Mouse (Mus musculus): ENCODE measurements around the gene Ints3. TPM values are rescaled to one million over a fixed set of nuclear protein-coding genes. Genes with fewer than 3 reads are reported as not detected.
"Not testable (repeated sequence)": the region's sequence is repeated elsewhere in the genome, so short reads cannot be mapped to it uniquely, and the experiment has no call there.

Gene Ints3
- polyA plus RNA-seq, 1 experiment = 44.8 TPM

GRCm38 (mm10) chr3:90372817-90373216, 60.6 kb downstream of the Ints3 start:
- no peak for TF ChIP-seq CTCF (IDR thresholded peaks at IDR 0.05; ENCODE audit: extremely low read depth, insufficient read depth, low read length)
- no peak for TF ChIP-seq POLR2A (IDR thresholded peaks at IDR 0.05; ENCODE audit: extremely low read depth, insufficient read depth, low read length)
- Histone ChIP-seq H3K4me3 (ENCODE audit: insufficient read depth, low read length) (no peak overlapping the region), H3K27ac (ENCODE audit: insufficient read depth, low read length) (no peak overlapping the region), H3K4me1 (ENCODE audit: control insufficient read depth, insufficient read depth, low read length) (0 out of 2 replicates have a peak, but pooled peaks cover 2% of the 10 kb centered on the region)

GRCm38 (mm10) chr3:90371857-90372256, 61.6 kb downstream of the Ints3 start:
- Histone ChIP-seq H3K4me3 (ENCODE audit: insufficient read depth, low read length) (no peak overlapping the region), H3K27ac (ENCODE audit: insufficient read depth, low read length) (no peak overlapping the region), H3K4me1 (ENCODE audit: control insufficient read depth, insufficient read depth, low read length) (0 out of 2 replicates have a peak, but pooled peaks cover 2% of the 10 kb centered on the region)
- no peak for TF ChIP-seq CTCF (IDR thresholded peaks at IDR 0.05; ENCODE audit: extremely low read depth, insufficient read depth, low read length)

- Histone ChIP-seq H3K27ac (ENCODE audit: insufficient read depth, low read length) (no peak overlapping the region), H3K4me3 (ENCODE audit: insufficient read depth, low read length) (no peak overlapping the region), H3K4me1 (ENCODE audit: control insufficient read depth, insufficient read depth, low read length) (0 out of 2 replicates have a peak, but pooled peaks cover 2% of the 10 kb centered on the region)
- TF ChIP-seq CTCF (IDR thresholded peaks at IDR 0.05; ENCODE audit: extremely low read depth, insufficient read depth, low read length) (no peak), POLR2A (IDR thresholded peaks at IDR 0.05; ENCODE audit: extremely low read depth, insufficient read depth, low read length) (no peak)
These were observed 64.4 kb downstream of the Ints3 start for GRCm38 (mm10) chr3:90369041-90369440.

- 0 out of 2 replicates have a peak, but pooled peaks cover 2% of the 10 kb centered on the region for H3K4me1 ChIP-seq (ENCODE audit: control insufficient read depth, insufficient read depth, low read length)
- TF ChIP-seq CTCF (IDR thresholded peaks at IDR 0.05; ENCODE audit: extremely low read depth, insufficient read depth, low read length) = no peak
- TF ChIP-seq POLR2A (IDR thresholded peaks at IDR 0.05; ENCODE audit: extremely low read depth, insufficient read depth, low read length) = no peak
- H3K27ac ChIP-seq (ENCODE audit: insufficient read depth, low read length) = no peak overlapping the region
- no peak overlapping the region for H3K4me3 ChIP-seq (ENCODE audit: insufficient read depth, low read length)
These were observed 66.3 kb downstream of the Ints3 start for GRCm38 (mm10) chr3:90367001-90367632.

GRCm38 (mm10) chr3:90362346-90362745, 71.1 kb downstream of the Ints3 start:
- Histone ChIP-seq H3K27ac (ENCODE audit: insufficient read depth, low read length) (no peak overlapping the region), H3K4me3 (ENCODE audit: insufficient read depth, low read length) (no peak overlapping the region), H3K4me1 (ENCODE audit: control insufficient read depth, insufficient read depth, low read length) (no peaks in the 10 kb centered on the region)
- TF ChIP-seq POLR2A (IDR thresholded peaks at IDR 0.05; ENCODE audit: extremely low read depth, insufficient read depth, low read length) = no peak
- TF ChIP-seq CTCF (IDR thresholded peaks at IDR 0.05; ENCODE audit: extremely low read depth, insufficient read depth, low read length) = no peak

- TF ChIP-seq POLR2A (IDR thresholded peaks at IDR 0.05; ENCODE audit: extremely low read depth, insufficient read depth, low read length) (no peak), CTCF (IDR thresholded peaks at IDR 0.05; ENCODE audit: extremely low read depth, insufficient read depth, low read length) (no peak)
- no peaks in the 10 kb centered on the region for H3K4me1 ChIP-seq (ENCODE audit: control insufficient read depth, insufficient read depth, low read length)
- H3K27ac ChIP-seq (ENCODE audit: insufficient read depth, low read length) = no peak overlapping the region
- H3K4me3 ChIP-seq (ENCODE audit: insufficient read depth, low read length) = no peak overlapping the region
These were observed 71.9 kb downstream of the Ints3 start for GRCm38 (mm10) chr3:90361476-90361875.

- H3K4me3 ChIP-seq (ENCODE audit: insufficient read depth, low read length) = no peak overlapping the region
- H3K27ac ChIP-seq (ENCODE audit: insufficient read depth, low read length) = no peak overlapping the region
- no peak for TF ChIP-seq POLR2A (IDR thresholded peaks at IDR 0.05; ENCODE audit: extremely low read depth, insufficient read depth, low read length)
- no peak for TF ChIP-seq CTCF (IDR thresholded peaks at IDR 0.05; ENCODE audit: extremely low read depth, insufficient read depth, low read length)
- no peaks in the 10 kb centered on the region for H3K4me1 ChIP-seq (ENCODE audit: control insufficient read depth, insufficient read depth, low read length)
These were observed 74.2 kb downstream of the Ints3 start for GRCm38 (mm10) chr3:90359230-90359629.

- Histone ChIP-seq H3K4me1 (ENCODE audit: control insufficient read depth, insufficient read depth, low read length) (no peaks in the 10 kb centered on the region), H3K4me3 (ENCODE audit: insufficient read depth, low read length) (no peak overlapping the region), H3K27ac (ENCODE audit: insufficient read depth, low read length) (no peak overlapping the region)
- TF ChIP-seq POLR2A (IDR thresholded peaks at IDR 0.05; ENCODE audit: extremely low read depth, insufficient read depth, low read length) (no peak), CTCF (IDR thresholded peaks at IDR 0.05; ENCODE audit: extremely low read depth, insufficient read depth, low read length) (no peak)
These were observed 75.5 kb downstream of the Ints3 start for GRCm38 (mm10) chr3:90357959-90358358.

- Histone ChIP-seq H3K4me1 (ENCODE audit: control insufficient read depth, insufficient read depth, low read length) (no peaks in the 10 kb centered on the region), H3K4me3 (ENCODE audit: insufficient read depth, low read length) (no peak overlapping the region), H3K27ac (ENCODE audit: insufficient read depth, low read length) (no peak overlapping the region)
- TF ChIP-seq CTCF (IDR thresholded peaks at IDR 0.05; ENCODE audit: extremely low read depth, insufficient read depth, low read length) (no peak), POLR2A (IDR thresholded peaks at IDR 0.05; ENCODE audit: extremely low read depth, insufficient read depth, low read length) (no peak)
These were observed 85.6 kb downstream of the Ints3 start for GRCm38 (mm10) chr3:90347847-90348246.

GRCm38 (mm10) chr3:90342853-90343252, 90.6 kb downstream of the Ints3 start:
- H3K4me1 ChIP-seq (ENCODE audit: control insufficient read depth, insufficient read depth, low read length); H3K4me3 ChIP-seq (ENCODE audit: insufficient read depth, low read length); H3K27ac ChIP-seq (ENCODE audit: insufficient read depth, low read length): not testable (repeated sequence)

Other genes with a start within 250 kb of the Ints3 start
- 1,605 and 1,617 TPM in 2 replicates for gene Rps27, start 220.0 kb downstream of the Ints3 start, polyA plus RNA-seq (2012; rRNA removed)
- gene Rab13, start 219.9 kb downstream of the Ints3 start, polyA plus RNA-seq (2012; rRNA removed) = 9.5 and 9.8 TPM in 2 replicates
- 59.2 and 61.0 TPM in 2 replicates for gene Jtb, start 202.0 kb downstream of the Ints3 start, polyA plus RNA-seq (2012; rRNA removed)
- 0.27 and 0.49 TPM in 2 replicates for gene Creb3l4, start 190.1 kb downstream of the Ints3 start, polyA plus RNA-seq (2012; rRNA removed)
- 32.4 and 34.5 TPM in 2 replicates for gene Slc39a1, start 185.4 kb downstream of the Ints3 start, polyA plus RNA-seq (2012; rRNA removed)
- gene Crtc2, start 179.5 kb downstream of the Ints3 start, polyA plus RNA-seq (2012; rRNA removed) = 45.7 and 48.8 TPM in 2 replicates
- gene Dennd4b, start 168.4 kb downstream of the Ints3 start, polyA plus RNA-seq (2012; rRNA removed) = 40.4 and 47.3 TPM in 2 replicates
- gene Gatad2b, start 140.4 kb downstream of the Ints3 start, polyA plus RNA-seq (2012; rRNA removed) = 33.2 and 35.4 TPM in 2 replicates
- gene Slc27a3, start 43.7 kb downstream of the Ints3 start, polyA plus RNA-seq (2012; rRNA removed) = 6.8 and 9.4 TPM in 2 replicates
- gene Npr1, start 32.2 kb upstream of the Ints3 start, polyA plus RNA-seq (2012; rRNA removed) = 3.3 and 4.7 TPM in 2 replicates
- 78.7 and 79.5 TPM in 2 replicates for gene Ilf2, start 42.5 kb upstream of the Ints3 start, polyA plus RNA-seq (2012; rRNA removed)
- 65.0 and 73.2 TPM in 2 replicates for gene Snapin, start 57.4 kb upstream of the Ints3 start, polyA plus RNA-seq (2012; rRNA removed)
- 126 and 131 TPM in 2 replicates for gene Chtop, start 75.9 kb upstream of the Ints3 start, polyA plus RNA-seq (2012; rRNA removed)
- 265 and 281 TPM in 2 replicates for gene S100a1, start 80.8 kb upstream of the Ints3 start, polyA plus RNA-seq (2012; rRNA removed)
- 74.0 and 74.6 TPM in 2 replicates for gene S100a13, start 80.8 kb upstream of the Ints3 start, polyA plus RNA-seq (2012; rRNA removed)
- gene S100a14, start 93.2 kb upstream of the Ints3 start, polyA plus RNA-seq (2012; rRNA removed) = not detected in 2 replicates
- 116 and 134 TPM in 2 replicates for gene S100a16, start 103.6 kb upstream of the Ints3 start, polyA plus RNA-seq (2012; rRNA removed)
- gene S100a3, start 127.0 kb upstream of the Ints3 start, polyA plus RNA-seq (2012; rRNA removed) = 1.9 and 2.0 TPM in 2 replicates
- not detected in 2 replicates for gene S100a2, start 156.6 kb upstream of the Ints3 start, polyA plus RNA-seq (2012; rRNA removed)
- gene Gm42674, start 168.3 kb upstream of the Ints3 start, polyA plus RNA-seq (2012; rRNA removed) = not detected in 2 replicates
- gene S100a4, start 170.1 kb upstream of the Ints3 start, polyA plus RNA-seq (2012; rRNA removed) = 10.9 and 13.4 TPM in 2 replicates
- not detected in 2 replicates for gene S100a5, start 174.9 kb upstream of the Ints3 start, polyA plus RNA-seq (2012; rRNA removed)
- gene S100a6, start 179.3 kb upstream of the Ints3 start, polyA plus RNA-seq (2012; rRNA removed) = 51.5 and 66.4 TPM in 2 replicates
- 1.0 and 1.1 TPM in 2 replicates for gene S100a7a, start 220.4 kb upstream of the Ints3 start, polyA plus RNA-seq (2012; rRNA removed)
- gene S100a8, start 235.4 kb upstream of the Ints3 start, polyA plus RNA-seq (2012; rRNA removed) = 0.95 and 1.8 TPM in 2 replicates